Mouse (Mus musculus) G1E-ER4 (cell line): ENCODE results near the gene Hk1. TPM values are rescaled to one million over a fixed set of nuclear protein-coding genes. Genes with fewer than 3 reads are reported as not detected.

Experiments used
- GATA1 ChIP-seq: IDR thresholded peaks from one replicate; pipeline ENCODE4 v1.8.0; 2012; ENCODE audit warnings: low read length, inconsistent platforms
- polyA plus RNA-seq: library from polyadenylated mRNA; stranded (reverse); fragments of >175 nt; gene quantifications from 2 replicates; pipeline ENCODE4 v1.2.3, GENCODE M21; 2012

Hk1 gene
- polyA plus RNA-seq: 295 and 311 TPM in 2 replicates

DNA sequence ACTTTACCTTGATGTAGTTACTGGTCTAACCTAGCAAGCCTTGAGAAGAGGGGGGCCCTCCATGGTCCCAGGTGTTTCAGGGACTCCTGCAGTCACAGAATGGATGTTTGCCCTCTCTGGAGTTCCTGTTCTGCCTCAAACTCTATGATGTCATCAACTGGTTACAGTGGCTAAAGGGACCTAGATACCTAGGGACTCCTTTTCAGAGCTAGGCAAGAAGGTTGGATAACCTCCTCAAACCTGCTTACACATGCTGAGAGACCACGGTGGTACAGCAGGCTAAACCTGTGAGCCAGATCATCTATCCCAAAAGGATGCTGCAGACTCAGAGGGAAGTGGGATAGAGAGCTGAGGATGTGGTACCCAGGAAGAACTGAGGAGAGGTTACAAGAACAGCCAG lies at the start of gene Hk1:
Gene Hk1, minus strand, starts transcription at position 101 of the 400 bp plus-strand sequence.
- TF ChIP-seq GATA1: no peak

DNA sequence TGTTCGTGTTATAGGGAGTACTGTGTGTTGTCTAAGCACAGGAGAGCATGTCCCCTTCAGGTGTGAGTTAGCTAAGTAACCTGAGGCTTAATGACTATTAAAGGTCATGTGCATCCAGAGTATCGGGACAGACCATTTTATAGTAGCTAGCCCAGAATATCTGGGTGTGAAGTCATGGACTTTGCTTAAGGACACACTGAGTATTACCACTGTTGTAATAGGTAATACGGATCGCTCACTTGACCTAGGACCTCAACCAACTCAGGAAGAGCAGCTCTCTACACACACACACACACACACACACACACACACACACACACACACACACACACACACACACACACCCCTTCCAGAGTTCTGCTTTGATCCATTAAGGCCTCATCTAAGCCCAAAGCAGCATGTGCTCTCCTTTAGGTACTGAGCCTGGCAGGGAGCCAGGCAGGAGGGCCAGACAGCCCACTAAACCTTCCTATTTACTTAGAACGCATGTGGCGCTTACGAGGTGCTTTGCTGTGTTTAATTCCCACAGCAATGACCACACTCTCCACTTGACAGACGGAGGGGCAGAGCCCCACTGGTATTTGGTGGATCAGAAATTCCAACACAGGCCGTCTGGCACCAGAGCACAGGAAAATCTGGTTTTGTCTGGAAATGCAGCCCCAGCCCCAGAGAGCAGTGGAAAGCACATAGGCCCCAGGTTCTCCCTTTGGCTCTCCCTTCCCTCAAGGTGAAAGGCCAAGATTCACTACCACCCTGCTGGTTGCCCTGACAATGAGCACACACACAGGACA lies 45.6 kb upstream of the Hk1 start:
- no peak for TF ChIP-seq GATA1

DNA sequence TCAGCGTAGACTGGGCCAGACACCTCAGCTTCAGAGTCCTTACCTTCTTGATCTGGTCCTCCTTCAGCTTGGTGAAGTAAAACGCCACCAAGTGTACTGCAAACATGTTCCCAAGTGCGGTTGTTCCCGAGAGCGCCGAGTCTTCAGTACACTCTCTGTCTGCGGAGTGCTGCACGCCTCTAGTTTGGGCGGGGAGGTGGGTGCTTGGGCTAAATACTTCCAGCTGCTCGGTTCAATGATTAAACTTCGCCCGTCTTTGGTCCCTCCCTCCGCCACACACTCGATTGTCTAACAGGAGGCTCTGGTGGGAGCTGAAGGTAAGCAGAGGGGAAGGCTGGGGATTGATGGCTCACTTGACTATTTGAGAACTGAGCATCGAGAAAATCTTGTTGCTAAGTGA lies 42.5 kb upstream of the Hk1 start, which contains the start of gene Hkdc1:
Gene Hkdc1, minus strand, starts transcription at position 237 of the 400 bp plus-strand sequence.
- TF ChIP-seq GATA1: no peak

- TF ChIP-seq GATA1: no peak
These were observed 41.4 kb upstream of the Hk1 start for GRCm38 (mm10) chr10:62421127-62421526.

DNA sequence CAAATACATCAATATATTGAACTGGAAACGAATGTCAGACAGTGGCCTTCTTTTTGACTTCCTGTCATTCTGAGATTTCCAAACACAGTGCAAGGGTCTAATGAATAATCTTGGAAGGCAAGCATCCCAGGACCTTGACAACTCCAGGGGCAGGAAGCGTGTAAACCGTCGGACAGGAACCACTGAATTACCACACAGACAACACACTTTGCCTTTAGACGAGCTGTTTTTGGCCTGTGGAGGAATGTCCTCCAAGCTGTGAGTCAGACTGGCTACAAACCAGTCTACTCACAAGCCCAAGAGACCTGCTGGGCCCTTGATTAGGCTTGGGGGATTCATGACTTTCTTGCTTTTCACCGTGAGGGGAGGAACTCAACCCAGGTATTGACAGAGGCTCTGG lies 40.7 kb upstream of the Hk1 start:
- no peak for TF ChIP-seq GATA1

- no peak for TF ChIP-seq GATA1
These were observed 39.7 kb upstream of the Hk1 start for GRCm38 (mm10) chr10:62419422-62419821.

GRCm38 (mm10) chr10:62418831-62419356 lies 39.2 kb upstream of the Hk1 start:
- no peak for TF ChIP-seq GATA1

DNA sequence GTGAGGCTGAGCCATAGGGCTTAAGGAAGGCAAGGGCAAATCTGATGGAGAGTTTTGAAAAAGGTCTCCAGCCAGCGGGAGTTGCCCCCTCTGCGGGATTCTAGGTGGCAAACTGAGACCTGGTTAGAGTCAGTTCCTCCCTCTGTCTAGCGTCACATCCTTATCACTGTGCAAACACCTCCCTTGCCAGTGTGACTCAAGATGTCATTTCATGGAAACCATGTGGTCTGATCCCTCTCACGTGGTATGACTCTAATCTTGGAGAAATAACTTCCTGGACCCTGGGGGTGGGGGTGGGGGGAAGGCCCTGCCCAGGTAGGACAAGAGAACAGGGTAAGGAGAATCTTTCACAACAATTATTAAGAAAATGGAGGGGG lies 33.9 kb upstream of the Hk1 start:
- TF ChIP-seq GATA1: no peak

DNA sequence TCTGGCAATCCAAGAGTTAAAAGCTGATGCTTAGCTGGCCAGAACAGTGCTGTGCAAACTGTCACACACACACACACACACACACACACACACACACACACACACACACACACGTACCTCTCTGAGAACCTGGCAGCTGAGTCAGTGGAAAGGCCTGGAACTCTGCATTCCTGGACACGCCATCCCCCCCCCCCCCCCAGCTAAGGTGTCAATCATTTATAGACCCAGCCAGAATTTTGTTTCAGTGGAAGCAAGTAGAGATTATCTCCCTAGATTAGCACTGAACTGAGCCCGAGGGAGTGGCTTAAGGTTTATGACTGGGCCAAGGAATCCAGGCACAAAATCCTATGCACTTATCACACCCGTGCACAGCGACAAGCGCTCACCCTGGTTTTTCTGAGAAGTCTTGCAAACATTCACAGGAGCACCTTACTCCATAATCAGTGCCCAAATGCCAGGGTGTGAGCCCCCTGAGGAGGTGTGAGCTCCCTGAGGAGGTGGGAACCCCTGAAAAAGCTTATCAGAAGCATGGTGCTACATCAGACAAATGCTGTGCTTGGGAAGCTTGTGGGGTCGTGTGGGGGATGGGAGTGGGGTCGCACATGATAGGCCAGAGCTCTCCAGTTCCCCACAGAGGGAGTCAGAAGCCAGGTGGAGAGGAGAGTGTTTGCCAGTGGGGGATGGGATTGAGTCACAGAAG lies 33.3 kb upstream of the Hk1 start:
- peak; percentile 27 for TF ChIP-seq GATA1

DNA sequence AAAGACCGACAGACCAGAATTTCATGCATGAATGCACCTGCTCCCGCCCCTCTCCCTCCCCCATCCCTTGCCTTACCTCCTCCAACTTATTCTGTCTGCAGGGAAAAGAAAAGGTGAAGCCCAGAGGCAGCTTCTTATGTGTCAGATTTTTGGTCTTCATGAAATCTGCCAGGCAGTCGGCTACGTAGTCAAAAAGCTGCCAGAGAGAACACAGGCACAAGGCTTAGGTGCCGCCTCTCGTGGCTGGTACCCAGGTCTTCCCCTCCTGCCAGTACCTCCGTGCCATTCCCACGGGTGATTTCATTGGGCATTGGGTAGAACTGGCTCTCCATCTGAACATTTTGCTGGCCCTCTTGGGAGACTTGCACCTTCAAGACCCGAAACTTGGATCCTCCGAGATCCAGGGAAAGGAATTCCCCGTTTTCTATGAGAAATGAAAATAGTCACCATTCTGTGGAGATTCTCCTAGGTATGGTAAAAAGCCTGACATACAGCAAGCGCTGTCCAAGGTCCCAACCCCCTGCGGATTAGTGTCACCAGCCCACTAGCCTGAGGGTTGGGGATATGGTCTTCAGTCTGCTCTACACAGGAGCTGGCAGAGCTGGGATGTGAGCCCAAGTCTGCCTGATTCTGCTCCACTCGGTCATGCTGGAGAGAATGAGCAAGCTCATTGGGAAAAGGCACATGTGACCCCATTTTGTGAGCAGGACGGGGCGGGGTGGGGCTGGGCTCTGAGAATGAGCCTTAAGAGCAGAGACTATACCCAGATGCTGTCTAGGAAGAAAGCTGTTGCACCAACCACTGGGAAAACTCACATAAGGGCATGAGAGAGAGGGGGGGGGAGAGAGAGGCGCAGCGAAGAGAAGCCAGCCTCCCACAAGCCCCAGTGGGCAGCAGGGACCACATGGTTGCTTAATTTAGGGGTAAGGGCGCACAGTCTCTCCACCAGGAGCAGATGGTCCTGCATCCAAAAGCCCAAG lies 32.0 kb upstream of the Hk1 start:
- no peak for TF ChIP-seq GATA1

DNA sequence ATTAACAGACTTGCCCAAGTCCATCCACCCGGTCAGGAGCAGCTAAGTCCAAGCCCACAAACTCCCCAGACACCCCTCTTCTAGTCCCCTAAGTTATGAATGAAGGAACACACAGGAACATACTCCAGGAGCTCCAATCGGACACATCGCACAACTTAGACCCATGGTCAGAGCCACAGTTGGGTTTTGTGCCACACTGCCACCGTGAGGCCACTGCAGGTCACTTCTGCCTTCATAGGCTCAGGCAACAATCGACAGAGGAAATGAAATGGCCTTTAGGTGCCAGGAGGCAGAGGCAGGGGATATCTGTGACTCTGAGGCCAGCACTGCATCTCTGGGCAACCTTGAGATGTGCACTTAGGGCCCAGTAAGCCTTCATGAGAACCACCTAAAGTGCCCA lies 31.2 kb upstream of the Hk1 start:
- TF ChIP-seq GATA1: no peak

DNA sequence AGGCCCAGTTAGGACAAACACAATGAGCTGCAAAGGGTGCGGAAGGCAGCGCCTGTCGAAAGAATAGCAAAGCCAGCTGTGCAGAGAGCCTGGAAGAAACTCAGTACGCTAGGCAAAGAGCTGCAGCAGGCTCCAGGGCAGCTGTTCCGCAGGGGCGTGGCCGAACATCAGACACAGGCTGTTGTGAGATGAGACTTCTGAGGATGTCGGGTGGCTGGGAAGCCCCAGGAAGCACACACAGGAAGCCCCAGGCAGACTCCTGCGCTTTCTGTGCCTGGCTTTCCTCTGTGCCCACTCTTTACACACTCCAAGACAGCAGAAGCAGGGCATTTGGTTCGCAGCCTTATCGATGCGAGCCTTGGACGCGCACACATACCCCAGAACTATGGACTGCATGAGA lies 25.2 kb upstream of the Hk1 start:
- no peak for TF ChIP-seq GATA1

DNA sequence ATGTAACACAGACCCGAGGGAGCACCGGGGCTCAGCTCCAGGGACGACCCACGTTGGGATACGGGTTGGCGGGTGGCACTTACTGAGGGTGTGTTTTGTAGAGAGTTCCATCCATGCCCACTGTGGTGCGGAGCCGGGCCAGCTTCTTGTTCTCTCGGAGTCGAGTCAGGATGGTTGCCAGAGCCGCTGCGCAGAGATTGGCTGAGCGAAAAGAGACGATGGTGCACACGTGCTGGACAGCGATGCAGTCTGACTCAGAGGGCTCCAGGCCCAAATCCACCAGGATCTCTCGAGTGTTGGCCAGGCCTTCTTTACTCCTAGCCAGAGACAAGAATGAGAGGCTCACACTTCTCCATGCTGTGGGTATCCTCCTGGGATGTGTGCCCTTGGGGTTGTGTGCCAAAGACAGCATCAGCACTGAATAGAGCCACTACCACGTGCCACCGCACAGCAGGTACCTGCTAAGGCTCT lies 22.0 kb upstream of the Hk1 start:
- TF ChIP-seq GATA1: no peak

- TF ChIP-seq GATA1: no peak
These were observed 3.3 kb upstream of the Hk1 start for GRCm38 (mm10) chr10:62383011-62383410.

- TF ChIP-seq GATA1: no peak
These were observed 1.2 kb upstream of the Hk1 start for GRCm38 (mm10) chr10:62380936-62381335.
